Mouse (Mus musculus) heart, postnatal 4 days (tissue): ENCODE data around the gene Gmppa. TPM values are rescaled to one million over a fixed set of nuclear protein-coding genes. Genes with fewer than 3 reads are reported as not detected.

ENCODE experiments used
- DNase-seq: peaks from one replicate; pipeline ENCODE4 v3.0.0; 2021
- total RNA-seq, 2 experiments: library from RNA; stranded (reverse); gene quantifications; 2 replicates each; pipeline ENCODE4 v1.2.3; 2021

Gene Gmppa
- total RNA-seq, 2 experiments from 2014 or later = 41.1 to 41.4 TPM

- DNase-seq = no peak
Observed at GRCm38 (mm10) chr1:75423780-75424390, 11.8 kb upstream of the Gmppa start.

GRCm38 (mm10) chr1:75425796-75426471 lies 9.8 kb upstream of the Gmppa start:
- DNase-seq = peak; percentile 66

GRCm38 (mm10) chr1:75438782-75439181 lies 3.1 kb downstream of the Gmppa start:
- DNase-seq = no peak

GRCm38 (mm10) chr1:75440661-75441060 lies 4.9 kb downstream of the Gmppa start:
- no peak for DNase-seq

- no peak for DNase-seq
Observed at GRCm38 (mm10) chr1:75441471-75441996, 5.8 kb downstream of the Gmppa start.

- DNase-seq = no peak
Observed at GRCm38 (mm10) chr1:75442171-75442570, 6.4 kb downstream of the Gmppa start.

- DNase-seq = no peak
Observed at GRCm38 (mm10) chr1:75442811-75443210, 7.1 kb downstream of the Gmppa start.

- no peak for DNase-seq
Observed at GRCm38 (mm10) chr1:75443247-75444024, 7.7 kb downstream of the Gmppa start.

GRCm38 (mm10) chr1:75444208-75444607 lies 8.5 kb downstream of the Gmppa start:
- no peak for DNase-seq

- DNase-seq = no peak
Observed at GRCm38 (mm10) chr1:75445141-75445701, 9.5 kb downstream of the Gmppa start.

- DNase-seq = peak; percentile 87
Observed at GRCm38 (mm10) chr1:75445751-75446611, 10.3 kb downstream of the Gmppa start.

- no peak for DNase-seq
Observed at GRCm38 (mm10) chr1:75446656-75447055, 10.9 kb downstream of the Gmppa start.

GRCm38 (mm10) chr1:75447265-75448051 lies 11.7 kb downstream of the Gmppa start:
- DNase-seq = peak; percentile 55

GRCm38 (mm10) chr1:75448052-75448431 lies 12.3 kb downstream of the Gmppa start:
- no peak for DNase-seq

- no peak for DNase-seq
Observed at GRCm38 (mm10) chr1:75448937-75449336, 13.2 kb downstream of the Gmppa start.

GRCm38 (mm10) chr1:75449377-75450135 lies 13.8 kb downstream of the Gmppa start:
- no peak for DNase-seq

- DNase-seq = no peak
Observed at GRCm38 (mm10) chr1:75450314-75451005, 14.7 kb downstream of the Gmppa start, which contains the start of gene Asic4. Asic4 (plus strand) TSS chr1:75450436.

GRCm38 (mm10) chr1:75451900-75452299 lies 16.2 kb downstream of the Gmppa start:
- no peak for DNase-seq

GRCm38 (mm10) chr1:75455433-75455832 lies 19.7 kb downstream of the Gmppa start:
- no peak for DNase-seq

GRCm38 (mm10) chr1:75455948-75456347 lies 20.2 kb downstream of the Gmppa start:
- DNase-seq = no peak
